Mouse (Mus musculus) heart, postnatal 0 days (tissue): ENCODE data around the gene Themis3. TPM values are rescaled to one million over a fixed set of nuclear protein-coding genes. Genes with fewer than 3 reads are reported as not detected.

Source experiments
- ATAC-seq: fragments of 200-750 bp; cut with Nextera tagmentation; 2 replicates; pipeline ENCODE4 v1.8.0; 2017; ENCODE audit warnings: low read depth, moderate number of reproducible peaks, moderate library complexity; ENCODE audit not compliant: insufficient read depth
- DNase-seq: peaks from one replicate; pipeline ENCODE4 v3.0.0-alpha.2; 2016; ENCODE audit warnings: low spot score
- H3K27ac ChIP-seq: fragments of 300-500 bp; sonication (generic); 2 replicates; pipeline ENCODE4 v1.5.1; 2014; ENCODE audit warnings: low read depth, mild to moderate bottlenecking
- H3K27me3 ChIP-seq: fragments of 300-500 bp; sonication (generic); 2 replicates; pipeline ENCODE4 v1.6.1; 2014; ENCODE audit warnings: low read length, mixed read lengths; ENCODE audit not compliant: control insufficient read depth, insufficient read depth
- H3K36me3 ChIP-seq: fragments of 300-500 bp; sonication (generic); replicated peaks from 2 replicates; pipeline ENCODE4 v1.6.1; 2014; ENCODE audit warnings: low read length, mixed read lengths; ENCODE audit not compliant: control insufficient read depth, insufficient read depth
- H3K4me1 ChIP-seq: fragments of 300-500 bp; sonication (generic); 2 replicates; pipeline ENCODE4 v1.6.1; 2014; ENCODE audit warnings: antibody characterized with exemption; ENCODE audit not compliant: control insufficient read depth, insufficient read depth
- H3K4me2 ChIP-seq: fragments of 300-500 bp; sonication (generic); 2 replicates; pipeline ENCODE4 v1.6.1; 2014; ENCODE audit warnings: low read depth, mild to moderate bottlenecking, low read length, moderate library complexity
- H3K4me3 ChIP-seq: fragments of 300-500 bp; sonication (generic); 2 replicates; pipeline ENCODE4 v1.5.1; 2014; ENCODE audit warnings: low read depth, low read length
- H3K9ac ChIP-seq: fragments of 300-500 bp; sonication (generic); replicated peaks from 2 replicates; pipeline ENCODE4 v1.6.1; 2014; ENCODE audit warnings: low read depth, low read length, mixed read lengths
- H3K9me3 ChIP-seq: fragments of 300-500 bp; sonication (generic); replicated peaks from 2 replicates; pipeline ENCODE4 v1.6.1; 2016; ENCODE audit warnings: low read length; ENCODE audit not compliant: control insufficient read depth
- CTCF ChIP-seq: IDR thresholded peaks from 2 replicates; pipeline ENCODE4 v1.5.1; 2016; ENCODE audit warnings: antibody characterized with exemption, control low read depth, low read depth
- EP300 ChIP-seq: IDR thresholded peaks from 2 replicates; pipeline ENCODE4 v1.6.1; 2016; ENCODE audit warnings: antibody characterized with exemption, low read depth
- WGBS: fragments of 180-500 bp; shearing (Covaris S2); extraction: QIAGEN DNeasy Blood & Tissue Kit; methylation state at CpG from one replicate; pipeline ENCODE4 v1.1.7; 2014; 5-methylcytosine and 5-hydroxymethylcytosine counted together
- polyA plus RNA-seq: library from polyadenylated mRNA; unstranded; fragments of >200 nt; fragmentation: Nextera tagmentation; extraction: Ambion mirVana; gene quantifications from 2 replicates; pipeline ENCODE4 v1.2.1, GENCODE M21; 2015
- total RNA-seq: library from RNA; depleted of rRNA; stranded (reverse); fragments of >200 nt; gene quantifications from 2 replicates; pipeline ENCODE4 v1.2.3, GENCODE M21; 2014; ENCODE audit warnings: low replicate concordance

Gene Themis3
- total and polyA plus RNA-seq, 2 experiments from 2014 or later, result not detected

DNA sequence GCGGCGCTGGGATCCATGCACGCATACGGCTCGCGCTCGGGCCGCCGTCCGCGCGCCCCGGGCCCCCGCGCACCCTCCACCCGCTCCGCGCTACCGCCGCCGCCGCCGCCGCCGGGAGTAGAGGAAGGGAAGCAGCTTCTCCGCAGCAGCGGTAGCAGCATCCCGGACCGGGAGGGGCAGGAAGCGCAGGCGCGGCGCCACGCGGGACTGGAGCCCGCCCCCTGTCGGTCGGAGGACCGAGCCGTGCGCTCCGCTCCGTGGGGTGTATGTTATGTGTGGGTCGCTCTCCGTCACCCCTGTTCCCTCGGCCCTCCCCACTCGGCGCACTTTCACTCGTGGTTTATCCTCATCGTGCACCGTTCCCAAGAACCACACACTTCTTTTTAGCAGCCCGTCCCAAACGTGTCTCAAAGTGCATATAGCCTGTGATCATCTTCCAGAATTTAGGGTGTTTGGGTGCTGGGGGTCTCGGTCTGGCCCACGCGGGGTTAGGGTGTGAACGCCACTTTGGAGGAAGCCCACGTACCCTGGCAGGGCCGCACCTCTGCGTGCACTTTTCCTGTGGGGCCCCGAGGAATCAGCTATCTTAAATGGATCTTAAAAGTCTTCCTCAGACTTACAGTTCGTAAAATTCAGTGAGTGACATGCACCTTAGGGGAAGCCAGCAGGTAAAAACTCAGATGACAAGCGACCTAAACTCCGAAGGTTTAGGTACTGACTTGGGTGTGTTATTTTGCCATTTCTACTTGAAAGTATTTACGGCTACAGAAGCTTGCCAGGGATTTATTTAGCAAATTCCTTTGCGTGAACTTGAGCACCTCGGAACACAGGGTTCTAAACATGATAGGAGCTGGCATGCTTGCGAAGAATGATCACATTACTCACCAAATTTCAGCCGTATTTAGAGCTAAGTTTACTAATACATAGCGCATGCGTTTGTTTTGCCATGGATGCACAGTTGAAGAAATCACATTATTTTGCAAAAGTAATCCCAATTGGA is 74.6 kb downstream of the Themis3 start, which contains the start of gene Rab12:
TSS of gene Rab12 (minus strand) at position 176 of the 1,000 bp plus-strand sequence.
- peak within 1 kb of the TSS; percentile 71 for H3K27ac ChIP-seq
- no peaks in the 10 kb centered on the region for H3K36me3 ChIP-seq
- H3K27me3 ChIP-seq, result no peaks in the 10 kb centered on the region
- peak; percentile 36; the same call in 1 of the 2 replicates for TF ChIP-seq EP300
- peak; percentile 80 for TF ChIP-seq CTCF
- peak; percentile 78 for DNase-seq
- H3K9me3 ChIP-seq, result no peaks in the 10 kb centered on the region
- H3K9ac ChIP-seq, result peak within 1 kb of the TSS; percentile 92
- ATAC-seq, result peak; percentile 94
- peak within 1 kb of the TSS; percentile 85 for H3K4me3 ChIP-seq
- 5% methylated on average over 61 of the region's 71 CpGs for WGBS
- H3K4me1 ChIP-seq, result peaks cover 8% of the 10 kb centered on the region; the same call in 1 of the 2 replicates
- H3K4me2 ChIP-seq, result peak within 1 kb of the TSS; percentile 75

DNA sequence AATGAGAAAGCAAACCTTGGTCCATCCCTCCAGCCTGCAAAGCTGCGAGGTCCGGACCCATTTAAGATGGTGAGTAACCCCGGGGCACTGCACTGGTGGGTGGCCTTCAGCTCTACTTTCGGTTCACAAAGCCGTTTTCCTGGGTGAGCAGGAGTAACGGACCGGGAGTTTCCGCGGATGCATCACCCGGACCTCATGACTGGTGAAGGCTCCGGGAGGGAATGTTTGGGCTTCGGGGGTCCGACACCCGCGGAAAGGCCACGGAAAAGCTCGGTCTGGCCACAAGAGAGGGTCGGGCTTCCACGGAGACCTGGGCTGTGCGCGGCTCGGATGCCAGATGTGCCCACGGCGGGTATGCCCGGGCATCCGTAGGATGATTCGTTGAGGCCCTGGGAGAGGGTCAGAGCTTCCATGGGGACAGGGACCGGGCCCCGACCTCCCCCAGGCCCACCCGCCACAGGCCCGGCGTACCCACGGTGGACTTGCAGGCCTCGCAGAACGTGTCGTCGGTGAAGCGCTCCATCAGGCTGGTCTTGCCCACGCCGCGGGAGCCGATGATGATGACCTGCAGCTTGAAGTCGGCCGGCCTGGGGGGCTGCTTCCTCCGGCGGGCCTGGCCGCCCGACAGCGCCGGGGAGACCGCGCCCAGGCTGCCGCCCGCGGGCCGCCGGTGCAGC is 75.4 kb downstream of the Themis3 start:
- TF ChIP-seq EP300 (no peak), CTCF (no peak)
- H3K9me3 ChIP-seq, result no peaks in the 10 kb centered on the region
- H3K27me3 ChIP-seq, result no peaks in the 10 kb centered on the region
- peak overlapping the region; percentile 71 for H3K27ac ChIP-seq
- DNase-seq (no peak), ATAC-seq (peak; percentile 42)
- H3K36me3 ChIP-seq, result no peaks in the 10 kb centered on the region
- H3K4me3 ChIP-seq, result peak overlapping the region; percentile 85
- peak overlapping the region; percentile 75 for H3K4me2 ChIP-seq
- H3K9ac ChIP-seq, result peak overlapping the region; percentile 92
- H3K4me1 ChIP-seq, result peaks cover 8% of the 10 kb centered on the region; the same call in 1 of the 2 replicates
- under 1% methylated on average over 57 of the region's 57 CpGs for WGBS

DNA sequence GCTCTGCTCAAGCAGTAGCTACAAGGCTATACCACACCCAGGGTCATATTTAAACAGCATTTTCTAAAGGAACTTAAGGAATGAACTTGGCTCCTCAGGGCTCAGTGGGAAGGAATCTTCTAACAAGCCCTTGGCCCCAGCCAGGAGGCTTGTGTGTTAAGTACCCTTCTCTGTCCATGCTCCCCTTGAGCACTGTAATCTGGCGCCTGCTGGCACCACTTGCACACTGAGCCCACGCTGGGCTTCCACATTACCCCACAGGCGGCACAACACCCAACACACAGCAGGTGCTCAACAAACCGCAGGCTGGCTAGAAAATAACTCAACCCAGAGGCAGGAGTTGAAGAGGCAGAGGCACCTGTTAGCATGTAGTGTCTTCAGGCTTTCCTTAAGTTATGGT is 77.5 kb downstream of the Themis3 start:
- Histone ChIP-seq H3K36me3 (no peaks in the 10 kb centered on the region), H3K27me3 (no peaks in the 10 kb centered on the region), H3K4me3 (no peak overlapping the region), H3K4me2 (no peak overlapping the region), H3K9me3 (no peaks in the 10 kb centered on the region), H3K9ac (no peak overlapping the region), H3K27ac (no peak overlapping the region), H3K4me1 (peaks cover 8% of the 10 kb centered on the region; the same call in 1 of the 2 replicates)
- no peak for ATAC-seq
- DNase-seq, result no peak
- 81% methylated on average over 4 of the region's 4 CpGs for WGBS
- TF ChIP-seq CTCF, result no peak
- no peak for TF ChIP-seq EP300

DNA sequence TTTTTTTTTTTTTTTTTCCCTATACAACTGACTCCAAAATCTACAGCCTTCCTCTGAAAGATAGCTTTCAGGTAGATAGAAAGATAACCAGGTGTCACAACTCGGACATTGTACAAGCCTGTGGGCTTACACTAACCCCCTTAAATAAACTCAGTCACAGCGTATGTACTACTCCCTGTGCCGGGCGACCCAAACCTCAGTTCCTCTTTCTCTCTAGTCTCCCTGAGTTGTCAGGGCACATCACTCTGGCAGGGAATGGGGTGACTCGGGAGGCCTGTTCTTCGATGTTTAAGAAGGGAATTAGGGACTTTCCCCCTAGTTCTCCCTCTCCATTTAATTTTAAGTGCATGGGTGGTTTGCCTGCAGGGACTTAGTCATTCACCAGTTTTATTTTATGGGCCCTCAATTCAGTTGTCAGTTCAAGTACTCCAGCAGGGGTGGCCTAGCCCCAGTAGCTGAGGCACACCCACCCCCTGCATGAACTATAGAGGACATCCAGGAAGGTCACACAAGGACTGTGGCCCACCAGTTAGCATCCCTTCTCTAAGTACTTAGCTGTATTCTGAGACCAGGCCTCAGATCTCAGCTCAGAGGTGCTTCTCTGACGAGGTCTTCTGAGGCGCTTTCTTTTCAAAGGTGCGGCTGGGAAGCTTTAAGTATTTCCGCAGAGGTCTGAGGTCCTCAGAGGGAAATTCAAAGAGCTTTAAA is 80.0 kb downstream of the Themis3 start:
- no peak for ATAC-seq
- TF ChIP-seq CTCF (no peak), EP300 (no peak)
- WGBS, result 91% methylated on average over 10 of the region's 10 CpGs
- Histone ChIP-seq H3K27me3 (no peaks in the 10 kb centered on the region), H3K4me3 (no peak overlapping the region), H3K4me2 (no peak overlapping the region), H3K9ac (no peak overlapping the region), H3K4me1 (peaks cover 21% of the 10 kb centered on the region), H3K27ac (no peak overlapping the region), H3K9me3 (no peaks in the 10 kb centered on the region), H3K36me3 (no peaks in the 10 kb centered on the region)
- DNase-seq, result no peak
